Mouse (Mus musculus) lung, embryonic 16.5 days (tissue): Measurements from ENCODE around the gene Ggta1. TPM values are rescaled to one million over a fixed set of nuclear protein-coding genes. Genes with fewer than 3 reads are reported as not detected.

ENCODE experiments used
- ATAC-seq: fragments of 200-750 bp; cut with Nextera tagmentation; 2 replicates; pipeline ENCODE4 v1.8.0; 2017; ENCODE audit warnings: low read depth, mild to moderate bottlenecking, moderate library complexity
- H3K27ac ChIP-seq: fragments of 300-500 bp; sonication (generic); 2 replicates; pipeline ENCODE4 v1.5.1; 2014; ENCODE audit warnings: mild to moderate bottlenecking, control low read depth, low read length
- H3K27me3 ChIP-seq: fragments of 300-500 bp; sonication (generic); 2 replicates; pipeline ENCODE4 v1.6.1; 2014; ENCODE audit warnings: low read depth, low read length, mixed read lengths; ENCODE audit not compliant: control insufficient read depth, insufficient read depth
- H3K36me3 ChIP-seq: fragments of 300-500 bp; sonication (generic); 2 replicates; pipeline ENCODE4 v1.6.1; 2014; ENCODE audit warnings: low read length; ENCODE audit not compliant: control insufficient read depth, insufficient read depth
- H3K4me1 ChIP-seq: fragments of 300-500 bp; sonication (generic); replicated peaks from 2 replicates; pipeline ENCODE4 v1.6.1; 2014; ENCODE audit warnings: low read length, mixed read lengths; ENCODE audit not compliant: control insufficient read depth, insufficient read depth
- H3K4me2 ChIP-seq: fragments of 300-500 bp; sonication (generic); 2 replicates; pipeline ENCODE4 v1.6.1; 2014; ENCODE audit warnings: low read depth, low read length, control low read depth
- H3K4me3 ChIP-seq: fragments of 300-500 bp; sonication (generic); 2 replicates; pipeline ENCODE4 v1.5.1; 2014; ENCODE audit warnings: mild to moderate bottlenecking, low read length, control low read depth
- H3K9ac ChIP-seq: fragments of 300-500 bp; sonication (generic); 2 replicates; pipeline ENCODE4 v1.6.1; 2014; ENCODE audit warnings: low read length, control low read depth
- H3K9me3 ChIP-seq: fragments of 300-500 bp; sonication (generic); 2 replicates; pipeline ENCODE4 v1.6.1; 2016; ENCODE audit warnings: low read length; ENCODE audit not compliant: control insufficient read depth
- WGBS: fragments of 180-500 bp; shearing (Covaris S2); extraction: QIAGEN DNeasy Blood & Tissue Kit; methylation state at CpG from one replicate; pipeline ENCODE4 v1.1.7; 2014; 5-methylcytosine and 5-hydroxymethylcytosine counted together
- polyA plus RNA-seq: library from polyadenylated mRNA; unstranded; fragments of >200 nt; fragmentation: Nextera tagmentation; extraction: Ambion mirVana; gene quantifications from 2 replicates; pipeline ENCODE4 v1.2.1, GENCODE M21; 2015

Ggta1 gene
- polyA plus RNA-seq, 1 experiment from 2014 or later, result 21.9 TPM

DNA sequence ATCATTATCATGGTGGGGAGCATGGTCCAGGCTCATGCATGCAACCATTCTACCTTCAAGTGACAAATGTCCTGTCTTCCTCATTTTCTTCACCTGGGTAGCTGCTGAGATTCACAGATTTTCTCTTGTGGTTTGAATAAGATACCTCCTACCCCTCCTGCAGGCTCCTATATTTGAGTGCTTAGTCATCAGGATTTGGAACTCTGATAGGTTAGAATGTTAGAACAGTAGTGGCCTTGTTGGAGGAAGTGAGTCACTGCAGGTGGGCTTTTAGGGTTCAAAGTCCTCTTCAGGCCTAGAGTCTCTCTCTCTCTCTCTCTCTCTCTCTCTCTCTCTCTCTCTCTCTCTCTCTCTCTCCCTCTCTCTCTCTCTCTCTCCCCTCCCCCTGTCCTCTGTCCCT is 2.6 kb upstream of the Ggta1 start:
- no peaks in the 10 kb centered on the region for H3K27me3 ChIP-seq

GRCm38 (mm10) chr2:35464548-35464947 is 1.5 kb upstream of the Ggta1 start:
- Histone ChIP-seq H3K4me2 (no peak overlapping the region), H3K27ac (no peak overlapping the region)
- ATAC-seq, result no peak

More for the DNA sequence above, 2.6 kb upstream of the Ggta1 start:
- no peak overlapping the region for H3K4me3 ChIP-seq
- H3K4me1 ChIP-seq, result peaks cover 17% of the 10 kb centered on the region
- no peak for ATAC-seq
- no peak overlapping the region for H3K9ac ChIP-seq
- no peak overlapping the region for H3K4me2 ChIP-seq
- H3K9me3 ChIP-seq, result no peaks in the 10 kb centered on the region
- no peak overlapping the region for H3K27ac ChIP-seq
- no peaks in the 10 kb centered on the region for H3K36me3 ChIP-seq

DNA sequence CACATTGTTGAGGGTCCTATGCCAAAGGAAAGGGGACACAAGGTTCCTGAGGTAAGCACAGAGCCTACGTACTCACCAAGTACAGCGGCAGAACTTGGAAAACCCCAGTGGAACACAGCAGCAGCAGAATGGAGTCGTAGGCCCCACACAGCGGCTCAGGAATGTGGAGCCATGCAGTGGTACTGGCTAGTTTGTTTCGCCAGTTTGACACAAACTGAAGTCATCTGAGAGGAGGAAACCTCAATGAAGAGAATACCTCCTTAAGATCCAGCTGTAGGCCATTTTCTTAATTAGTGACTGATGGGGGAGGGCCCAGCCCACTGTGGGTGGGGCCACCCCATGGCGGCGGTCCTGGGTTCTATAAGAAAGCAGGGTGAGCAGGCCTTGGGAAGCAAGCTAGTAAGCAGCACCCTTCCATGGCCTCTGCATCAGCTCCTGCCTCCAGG is 1.1 kb upstream of the Ggta1 start:
- no peaks in the 10 kb centered on the region for H3K27me3 ChIP-seq
- H3K4me2 ChIP-seq, result no peak overlapping the region
- 58% methylated on average over 7 of the region's 7 CpGs for WGBS
- no peak overlapping the region for H3K9ac ChIP-seq
- no peak for ATAC-seq
- H3K27ac ChIP-seq, result 0 out of 2 replicates have a peak overlapping the region, but pooled peaks have one; percentile 1
- H3K4me3 ChIP-seq, result no peak overlapping the region
- H3K4me1 ChIP-seq, result peaks cover 17% of the 10 kb centered on the region
- H3K36me3 ChIP-seq, result no peaks in the 10 kb centered on the region
- H3K9me3 ChIP-seq, result no peaks in the 10 kb centered on the region

More at GRCm38 (mm10) chr2:35464548-35464947, 1.5 kb upstream of the Ggta1 start:
- H3K4me3 ChIP-seq, result no peak overlapping the region
- H3K4me1 ChIP-seq, result peaks cover 17% of the 10 kb centered on the region
- H3K36me3 ChIP-seq, result no peaks in the 10 kb centered on the region
- H3K9ac ChIP-seq, result no peak overlapping the region
- WGBS, result 73% methylated on average over 3 of the region's 3 CpGs
- no peaks in the 10 kb centered on the region for H3K9me3 ChIP-seq
- H3K27me3 ChIP-seq, result no peaks in the 10 kb centered on the region

GRCm38 (mm10) chr2:35463372-35464088 is 499 bp upstream of the Ggta1 start:
- ATAC-seq, result peak; percentile 84
- H3K36me3 ChIP-seq, result no peaks in the 10 kb centered on the region
- no peaks in the 10 kb centered on the region for H3K9me3 ChIP-seq
- peak overlapping the region; percentile 14; the same call in 1 of the 2 replicates for H3K27ac ChIP-seq
- WGBS, result 11% methylated on average over 19 of the region's 19 CpGs
- peak overlapping the region; percentile 91 for H3K4me2 ChIP-seq
- H3K4me1 ChIP-seq, result peaks cover 17% of the 10 kb centered on the region
- H3K9ac ChIP-seq, result no peak overlapping the region
- H3K27me3 ChIP-seq, result no peaks in the 10 kb centered on the region
- peak overlapping the region; percentile 2; the same call in 1 of the 2 replicates for H3K4me3 ChIP-seq

DNA sequence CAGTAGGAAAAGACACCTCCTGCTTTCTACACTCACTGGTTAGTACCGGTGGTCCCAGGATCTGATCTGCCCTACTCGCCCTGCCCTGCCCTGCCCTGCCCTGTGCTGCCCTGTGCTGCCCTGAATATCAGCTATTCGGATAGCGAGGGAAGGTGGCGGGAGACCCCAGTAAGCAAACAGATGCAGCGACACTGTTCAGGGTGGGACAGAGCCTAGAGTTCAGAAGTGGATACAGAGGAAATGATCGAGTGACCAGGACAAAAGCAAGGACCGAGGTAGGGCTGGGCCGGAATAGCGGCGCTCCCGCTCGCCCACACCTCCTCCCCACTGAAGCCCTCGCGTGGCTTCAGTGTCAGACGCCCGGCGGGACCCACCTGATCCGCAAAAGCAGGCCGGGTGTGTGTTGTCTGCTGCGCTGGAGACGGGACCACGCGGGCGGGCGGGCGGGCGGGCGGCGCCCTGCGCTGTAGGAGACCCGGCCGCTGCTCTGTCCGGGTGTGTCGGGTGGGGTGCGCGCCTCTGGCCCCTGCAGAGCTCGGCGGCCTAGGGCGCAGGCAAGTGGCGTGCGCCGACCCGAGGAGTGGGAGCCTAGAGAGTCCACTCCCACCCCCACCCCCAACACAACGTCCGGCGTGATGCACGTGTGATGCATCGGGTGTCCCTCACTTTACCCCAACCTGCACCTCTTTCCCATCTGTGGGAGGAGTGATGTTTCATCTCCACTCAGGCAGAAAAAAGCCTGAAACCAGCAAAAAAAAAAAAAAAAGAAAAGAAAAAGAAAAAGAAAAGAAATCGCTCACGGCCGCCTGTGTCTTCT is 852 bp downstream of the Ggta1 start:
- Histone ChIP-seq H3K9me3 (0 out of 2 replicates have a peak, but pooled peaks cover 2% of the 10 kb centered on the region), H3K27ac (peak overlapping the region; percentile 73), H3K4me3 (peak overlapping the region; percentile 55), H3K4me2 (peak overlapping the region; percentile 91), H3K27me3 (no peaks in the 10 kb centered on the region), H3K9ac (peak overlapping the region; percentile 76), H3K4me1 (peaks cover 17% of the 10 kb centered on the region), H3K36me3 (no peaks in the 10 kb centered on the region)
- WGBS, result 2% methylated on average over 37 of the region's 52 CpGs
- peak; percentile 61 for ATAC-seq

DNA sequence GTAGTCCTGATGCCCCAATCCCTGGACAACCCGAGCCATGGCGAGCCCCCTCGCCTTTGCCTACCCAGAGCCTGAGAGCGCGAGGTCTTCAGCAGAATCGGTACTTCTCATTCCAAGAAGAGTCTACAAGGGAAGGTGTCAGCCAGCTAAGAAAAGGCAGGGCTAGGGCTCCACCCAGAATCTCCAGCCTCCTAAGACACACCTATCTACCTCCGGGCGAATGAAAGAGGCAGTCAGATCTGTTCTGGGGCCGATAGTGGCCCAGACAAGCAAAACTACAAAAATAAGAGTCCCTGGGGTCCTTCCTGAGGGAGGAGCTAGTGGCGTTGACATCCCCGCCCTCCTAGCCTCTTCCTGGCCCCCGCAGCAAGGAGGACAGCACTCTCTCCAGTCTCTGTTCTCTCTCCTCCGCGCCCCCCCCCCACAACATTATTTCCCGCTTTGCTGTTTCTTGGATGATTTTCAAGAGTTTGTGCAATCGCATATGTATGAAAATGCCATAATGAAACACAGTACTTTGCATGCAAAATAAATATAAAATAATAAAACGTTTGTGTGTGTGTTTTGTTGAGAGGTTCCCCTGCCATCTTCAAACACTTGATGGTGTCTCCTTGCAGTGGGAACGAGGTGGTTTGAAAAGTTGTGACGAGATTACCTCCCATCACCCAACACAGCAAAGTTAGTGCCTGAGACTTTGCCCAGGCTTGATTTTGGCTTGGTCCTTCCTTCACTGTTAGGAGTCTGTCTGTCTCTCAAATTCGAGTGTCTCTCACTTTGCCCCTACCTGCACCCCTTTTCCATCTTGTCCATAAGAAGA is 1.7 kb downstream of the Ggta1 start:
- H3K4me2 ChIP-seq, result peak overlapping the region; percentile 91

GRCm38 (mm10) chr2:35460378-35460880 is 2.6 kb downstream of the Ggta1 start:
- 35% methylated on average over 6 of the region's 6 CpGs for WGBS
- Histone ChIP-seq H3K36me3 (no peaks in the 10 kb centered on the region), H3K4me1 (peaks cover 17% of the 10 kb centered on the region), H3K27me3 (no peaks in the 10 kb centered on the region), H3K27ac (no peak overlapping the region; the same call in 1 of the 2 replicates), H3K9me3 (0 out of 2 replicates have a peak, but pooled peaks cover 2% of the 10 kb centered on the region), H3K4me2 (peak overlapping the region; percentile 91), H3K9ac (peak overlapping the region; percentile 76), H3K4me3 (peak overlapping the region; percentile 55)
- no peak for ATAC-seq

More for the DNA sequence above, 1.7 kb downstream of the Ggta1 start:
- H3K9me3 ChIP-seq, result 0 out of 2 replicates have a peak, but pooled peaks cover 2% of the 10 kb centered on the region
- 4% methylated on average over 19 of the region's 20 CpGs for WGBS
- ATAC-seq, result peak; percentile 63
- H3K4me1 ChIP-seq, result peaks cover 17% of the 10 kb centered on the region
- peak overlapping the region; percentile 76 for H3K9ac ChIP-seq
- no peaks in the 10 kb centered on the region for H3K36me3 ChIP-seq
- peak overlapping the region; percentile 55 for H3K4me3 ChIP-seq
- H3K27ac ChIP-seq, result peak overlapping the region; percentile 60
- H3K27me3 ChIP-seq, result no peaks in the 10 kb centered on the region

GRCm38 (mm10) chr2:35459316-35459715 is 3.7 kb downstream of the Ggta1 start:
- ATAC-seq, result no peak
- no peaks in the 10 kb centered on the region for H3K27me3 ChIP-seq
- peaks cover 17% of the 10 kb centered on the region for H3K4me1 ChIP-seq
- H3K4me3 ChIP-seq, result no peak overlapping the region
- no peak overlapping the region for H3K27ac ChIP-seq
- H3K36me3 ChIP-seq, result no peaks in the 10 kb centered on the region
- no peak overlapping the region for H3K9ac ChIP-seq
- 0 out of 2 replicates have a peak, but pooled peaks cover 2% of the 10 kb centered on the region for H3K9me3 ChIP-seq
- H3K4me2 ChIP-seq, result no peak overlapping the region
